Mouse (Mus musculus) lung, postnatal 0 days (tissue): ENCODE data around the gene Nol6.

Experiments
- CTCF ChIP-seq: IDR thresholded peaks from 2 replicates; pipeline ENCODE4 v1.5.1; 2016; ENCODE audit warnings: antibody characterized with exemption, mild to moderate bottlenecking
- EP300 ChIP-seq: IDR thresholded peaks from 2 replicates; pipeline ENCODE4 v1.6.1; 2016; ENCODE audit warnings: antibody characterized with exemption, mild to moderate bottlenecking, control low read depth

GRCm38 (mm10) chr4:41089189-41089588 lies 35.1 kb downstream of the Nol6 start:
- TF ChIP-seq CTCF, result no peak
- no peak for TF ChIP-seq EP300
